Mouse (Mus musculus): ENCODE results near the gene Sar1a. TPM values are rescaled to one million over a fixed set of nuclear protein-coding genes. Genes with fewer than 3 reads are reported as not detected.
A peak's percentile ranks its signal among the peaks of the same experiment; 100 is the strongest.

The Sar1a gene
- polyA plus RNA-seq, 1 experiment from 2014 or later: 62.1 TPM

DNA sequence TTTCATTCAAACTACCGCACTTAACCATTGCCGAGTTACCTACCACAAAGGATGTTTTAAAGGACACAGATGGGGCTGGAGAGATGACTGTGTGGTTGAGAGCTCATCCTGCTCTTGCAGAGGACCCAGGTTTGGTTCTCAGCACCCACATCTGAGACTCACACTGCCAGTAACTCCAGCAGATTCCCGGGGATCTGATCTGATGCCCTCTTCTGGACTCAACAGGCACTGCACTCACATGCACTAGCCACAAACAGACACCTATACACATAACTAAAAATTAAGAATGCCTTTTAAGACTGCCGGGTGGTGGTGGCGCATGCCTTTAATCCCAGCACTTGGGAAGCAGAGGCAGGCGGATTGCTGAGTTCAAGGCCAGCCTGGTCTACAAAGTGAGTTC lies 50.1 kb downstream of the Sar1a start:
- DNase-seq (no peak), ATAC-seq (no peak)
- Histone ChIP-seq H3K27me3 (ENCODE audit: insufficient read depth, low read length) (no peaks in the 10 kb centered on the region), H3K4me3 (ENCODE audit: low read depth, low read length) (no peak overlapping the region), H3K4me1 (ENCODE audit: insufficient read depth) (no peaks in the 10 kb centered on the region), H3K9ac (replicated peaks) (no peak overlapping the region), H3K4me2 (ENCODE audit: low read depth, low read length) (no peak overlapping the region), H3K9me3 (ENCODE audit: low read length) (no peaks in the 10 kb centered on the region), H3K27ac (ENCODE audit: low read depth) (no peak overlapping the region), H3K36me3 (replicated peaks; ENCODE audit: insufficient read depth, low read length) (0 out of 2 replicates have a peak, but pooled peaks cover 2% of the 10 kb centered on the region)
- 86% methylated on average over 6 of the region's 6 CpGs for WGBS (ENCODE audit: insufficient replicate concordance)
- TF ChIP-seq CTCF (IDR thresholded peaks at IDR 0.05; ENCODE audit: low read depth): no peak
- no peak for TF ChIP-seq EP300 (IDR thresholded peaks at IDR 0.05; ENCODE audit: low read depth)

GRCm38 (mm10) chr10:61734377-61734776 lies 54.3 kb downstream of the Sar1a start:
- no peaks in the 10 kb centered on the region for H3K9me3 ChIP-seq (ENCODE audit: low read length)
- peak; percentile 86 for ATAC-seq
- H3K27ac ChIP-seq (ENCODE audit: low read depth): no peak overlapping the region
- DNase-seq: peak; percentile 55
- H3K4me3 ChIP-seq (ENCODE audit: low read depth, low read length): no peak overlapping the region
- H3K36me3 ChIP-seq (replicated peaks; ENCODE audit: insufficient read depth, low read length): no peaks in the 10 kb centered on the region; the same call in 1 of the 2 replicates
- H3K27me3 ChIP-seq (ENCODE audit: insufficient read depth, low read length): no peaks in the 10 kb centered on the region
- H3K4me1 ChIP-seq (ENCODE audit: insufficient read depth): no peaks in the 10 kb centered on the region
- no peak for TF ChIP-seq EP300 (IDR thresholded peaks at IDR 0.05; ENCODE audit: low read depth)
- peak; percentile 93 for TF ChIP-seq CTCF (IDR thresholded peaks at IDR 0.05; ENCODE audit: low read depth)
- no peak overlapping the region for H3K9ac ChIP-seq (replicated peaks)
- 32% methylated on average over 3 of the region's 3 CpGs for WGBS (ENCODE audit: insufficient replicate concordance)
- no peak overlapping the region for H3K4me2 ChIP-seq (ENCODE audit: low read depth, low read length)

GRCm38 (mm10) chr10:61736671-61737078 lies 56.6 kb downstream of the Sar1a start:
- Histone ChIP-seq H3K9me3 (ENCODE audit: low read length) (no peaks in the 10 kb centered on the region), H3K36me3 (replicated peaks; ENCODE audit: insufficient read depth, low read length) (peaks cover 2% of the 10 kb centered on the region; the same call in 1 of the 2 replicates), H3K27ac (ENCODE audit: low read depth) (no peak overlapping the region), H3K4me1 (ENCODE audit: insufficient read depth) (no peaks in the 10 kb centered on the region), H3K4me3 (ENCODE audit: low read depth, low read length) (no peak overlapping the region), H3K4me2 (ENCODE audit: low read depth, low read length) (no peak overlapping the region), H3K27me3 (ENCODE audit: insufficient read depth, low read length) (no peaks in the 10 kb centered on the region), H3K9ac (replicated peaks) (no peak overlapping the region)
- ATAC-seq: no peak
- TF ChIP-seq CTCF (IDR thresholded peaks at IDR 0.05; ENCODE audit: low read depth): no peak
- TF ChIP-seq EP300 (IDR thresholded peaks at IDR 0.05; ENCODE audit: low read depth): no peak
- WGBS (ENCODE audit: insufficient replicate concordance): 73% methylated on average over 10 of the region's 10 CpGs
- no peak for DNase-seq

DNA sequence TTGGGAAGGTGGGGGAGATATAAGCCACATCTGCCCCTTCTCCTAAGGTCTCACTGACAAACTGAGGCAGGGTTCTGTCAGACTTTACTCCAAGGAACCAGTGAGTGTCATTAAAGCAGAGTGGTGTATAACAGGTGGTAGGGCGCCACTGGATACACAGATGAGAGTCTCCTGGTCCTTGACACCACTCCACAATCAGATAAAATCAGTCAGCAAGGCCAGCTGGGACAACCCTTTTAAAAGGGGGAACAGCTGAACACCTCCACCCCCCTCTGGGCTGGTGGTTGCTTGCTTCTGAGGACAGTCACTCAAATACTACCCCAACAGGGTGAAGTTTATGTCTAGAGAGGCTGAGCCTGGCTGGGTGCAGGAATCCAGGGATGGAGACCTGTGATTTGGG lies 57.4 kb downstream of the Sar1a start:
- Histone ChIP-seq H3K27me3 (ENCODE audit: insufficient read depth, low read length) (no peaks in the 10 kb centered on the region), H3K4me3 (ENCODE audit: low read depth, low read length) (no peak overlapping the region), H3K9ac (replicated peaks) (no peak overlapping the region), H3K27ac (ENCODE audit: low read depth) (no peak overlapping the region), H3K4me2 (ENCODE audit: low read depth, low read length) (no peak overlapping the region), H3K36me3 (replicated peaks; ENCODE audit: insufficient read depth, low read length) (peaks cover 2% of the 10 kb centered on the region; the same call in 1 of the 2 replicates), H3K9me3 (ENCODE audit: low read length) (no peaks in the 10 kb centered on the region), H3K4me1 (ENCODE audit: insufficient read depth) (no peaks in the 10 kb centered on the region)
- DNase-seq: no peak
- no peak for TF ChIP-seq CTCF (IDR thresholded peaks at IDR 0.05; ENCODE audit: low read depth)
- TF ChIP-seq EP300 (IDR thresholded peaks at IDR 0.05; ENCODE audit: low read depth): no peak
- WGBS (ENCODE audit: insufficient replicate concordance): 76% methylated on average over 1 of the region's 1 CpGs
- ATAC-seq: no peak

GRCm38 (mm10) chr10:61738126-61738525 lies 58.0 kb downstream of the Sar1a start:
- Histone ChIP-seq H3K4me3 (ENCODE audit: low read depth, low read length) (no peak overlapping the region), H3K27ac (ENCODE audit: low read depth) (no peak overlapping the region), H3K27me3 (ENCODE audit: insufficient read depth, low read length) (no peaks in the 10 kb centered on the region), H3K4me1 (ENCODE audit: insufficient read depth) (no peaks in the 10 kb centered on the region), H3K9me3 (ENCODE audit: low read length) (no peaks in the 10 kb centered on the region), H3K4me2 (ENCODE audit: low read depth, low read length) (no peak overlapping the region), H3K36me3 (replicated peaks; ENCODE audit: insufficient read depth, low read length) (peaks cover 2% of the 10 kb centered on the region; the same call in 1 of the 2 replicates), H3K9ac (replicated peaks) (no peak overlapping the region)
- no peak for TF ChIP-seq CTCF (IDR thresholded peaks at IDR 0.05; ENCODE audit: low read depth)
- TF ChIP-seq EP300 (IDR thresholded peaks at IDR 0.05; ENCODE audit: low read depth): no peak
- ATAC-seq (no peak), DNase-seq (no peak)
- WGBS (ENCODE audit: insufficient replicate concordance): 74% methylated on average over 4 of the region's 4 CpGs

DNA sequence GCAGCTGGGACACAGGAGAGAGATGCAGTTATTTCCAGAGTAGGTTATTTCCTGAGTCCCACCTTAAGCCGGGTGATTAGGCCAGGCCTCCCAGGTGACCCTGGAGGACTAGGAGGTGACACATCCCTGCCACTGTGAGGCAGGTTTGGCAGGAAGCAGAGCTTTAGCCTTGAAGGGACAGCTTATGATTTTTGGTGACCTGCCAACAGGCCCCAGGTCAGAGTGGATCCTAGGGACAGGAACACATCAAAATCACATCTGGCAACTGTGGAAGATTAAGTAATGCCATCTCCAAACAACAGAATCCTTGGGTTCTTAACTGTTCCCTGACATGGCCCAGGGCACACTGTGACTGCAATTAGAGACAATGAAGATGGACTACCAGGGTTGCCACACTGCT lies 61.2 kb downstream of the Sar1a start:
- no peak overlapping the region for H3K9ac ChIP-seq (replicated peaks)
- H3K4me3 ChIP-seq (ENCODE audit: low read depth, low read length): no peak overlapping the region
- H3K36me3 ChIP-seq (replicated peaks; ENCODE audit: insufficient read depth, low read length): peaks cover 3% of the 10 kb centered on the region
- no peak overlapping the region for H3K27ac ChIP-seq (ENCODE audit: low read depth)
- no peaks in the 10 kb centered on the region for H3K4me1 ChIP-seq (ENCODE audit: insufficient read depth)
- no peaks in the 10 kb centered on the region; the same call in 1 of the 2 replicates for H3K9me3 ChIP-seq (ENCODE audit: low read length)
- DNase-seq (no peak), ATAC-seq (no peak)
- no peak overlapping the region for H3K4me2 ChIP-seq (ENCODE audit: low read depth, low read length)
- TF ChIP-seq EP300 (IDR thresholded peaks at IDR 0.05; ENCODE audit: low read depth) (no peak), CTCF (IDR thresholded peaks at IDR 0.05; ENCODE audit: low read depth) (no peak)
- 63% methylated on average over 1 of the region's 1 CpGs for WGBS (ENCODE audit: insufficient replicate concordance)
- H3K27me3 ChIP-seq (ENCODE audit: insufficient read depth, low read length): no peaks in the 10 kb centered on the region

DNA sequence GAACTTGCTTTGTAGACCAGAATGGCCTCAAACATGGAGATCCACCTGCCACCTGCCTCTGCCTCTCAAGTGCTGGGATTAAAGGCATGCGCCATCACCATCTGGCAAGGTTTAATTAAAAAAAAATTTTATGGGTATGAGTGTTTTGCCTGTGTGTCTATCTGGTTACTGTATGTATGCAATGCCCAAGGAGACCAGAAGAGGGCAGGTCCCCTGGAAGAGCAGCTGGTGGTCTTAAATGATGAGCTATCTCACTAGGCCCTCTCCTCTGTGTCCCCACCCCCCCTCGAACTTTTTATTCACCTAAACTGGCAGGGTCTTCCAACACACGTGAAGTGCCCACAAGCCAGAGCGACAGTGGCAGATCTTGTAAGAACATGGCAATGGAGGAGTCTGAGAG lies 61.8 kb downstream of the Sar1a start:
- no peak for DNase-seq
- Histone ChIP-seq H3K27me3 (ENCODE audit: insufficient read depth, low read length) (no peaks in the 10 kb centered on the region), H3K4me1 (ENCODE audit: insufficient read depth) (no peaks in the 10 kb centered on the region), H3K27ac (ENCODE audit: low read depth) (no peak overlapping the region), H3K4me3 (ENCODE audit: low read depth, low read length) (no peak overlapping the region), H3K9me3 (ENCODE audit: low read length) (no peaks in the 10 kb centered on the region; the same call in 1 of the 2 replicates), H3K36me3 (replicated peaks; ENCODE audit: insufficient read depth, low read length) (peaks cover 7% of the 10 kb centered on the region), H3K9ac (replicated peaks) (no peak overlapping the region), H3K4me2 (ENCODE audit: low read depth, low read length) (no peak overlapping the region)
- 76% methylated on average over 4 of the region's 4 CpGs for WGBS (ENCODE audit: insufficient replicate concordance)
- ATAC-seq: no peak
- no peak for TF ChIP-seq EP300 (IDR thresholded peaks at IDR 0.05; ENCODE audit: low read depth)
- TF ChIP-seq CTCF (IDR thresholded peaks at IDR 0.05; ENCODE audit: low read depth): peak; percentile 18

All from liver, postnatal 0 days (tissue).